ENCODE assay signal across 8 mouse cellular contexts in genomic region chr6:83115011-83115671, GRCm38 (mm10). TPM values are rescaled to one million over a fixed set of nuclear protein-coding genes. Genes with fewer than 3 reads are reported as not detected.
DNase-seq lines count a peak whose midpoint lies in the region; ATAC-seq and TF ChIP-seq lines count a peak whose summit lies in the region.

Gene Mogs (plus strand): TSS chr6:83115496.

- no peak for TF ChIP-seq EP300 in liver, embryonic 14.5 days (IDR thresholded peaks at IDR 0.05; ENCODE audit: low read depth)

- peak within 1 kb of the TSS; percentile 85 for H3K9ac ChIP-seq in forebrain, embryonic 11.5 days (ENCODE audit: low read length)
- peak within 1 kb of the TSS; percentile 83 for H3K9ac ChIP-seq in heart, embryonic 15.5 days
- peak within 1 kb of the TSS; percentile 72 for H3K9ac ChIP-seq in liver, embryonic 14.5 days (replicated peaks)
- peak within 1 kb of the TSS; percentile 66 for H3K9ac ChIP-seq in stomach, embryonic 15.5 days

- ATAC-seq in forebrain, embryonic 11.5 days (replicated peaks; ENCODE audit: low FRiP score), result peak; percentile 89
- ATAC-seq in heart, embryonic 15.5 days (replicated peaks; ENCODE audit: insufficient number of reproducible peaks, insufficient read depth, low FRiP score, low read depth), result peak; percentile 91
- ATAC-seq in liver, embryonic 14.5 days (ENCODE audit: insufficient read depth), result peak; percentile 90
- ATAC-seq in stomach, embryonic 15.5 days (ENCODE audit: insufficient read depth, low FRiP score, low read depth), result peak; percentile 90

- H3K27ac ChIP-seq in forebrain, embryonic 11.5 days (ENCODE audit: low read depth, low read length), result peak within 1 kb of the TSS; percentile 44
- peak within 1 kb of the TSS; percentile 78 for H3K27ac ChIP-seq in heart, embryonic 15.5 days
- peak within 1 kb of the TSS; percentile 72 for H3K27ac ChIP-seq in liver, embryonic 14.5 days
- H3K27ac ChIP-seq in stomach, embryonic 15.5 days, result peak within 1 kb of the TSS; percentile 86

- peak within 1 kb of the TSS; percentile 87 for H3K4me3 ChIP-seq in forebrain, embryonic 11.5 days (ENCODE audit: low read depth, low read length)
- peak within 1 kb of the TSS; percentile 84 for H3K4me3 ChIP-seq in heart, embryonic 15.5 days
- H3K4me3 ChIP-seq in liver, embryonic 14.5 days (ENCODE audit: insufficient read depth in 1 of 2, low read depth in 2 of 2, low read length in 2 of 2), result peak within 1 kb of the TSS; percentile 82 to 84
- H3K4me3 ChIP-seq in stomach, embryonic 15.5 days (replicated peaks), result peak within 1 kb of the TSS; percentile 68

- no peaks in the 10 kb centered on the region for H3K9me3 ChIP-seq in forebrain, embryonic 11.5 days (ENCODE audit: control insufficient read depth, low read length)
- H3K9me3 ChIP-seq in heart, embryonic 15.5 days (replicated peaks), result no peaks in the 10 kb centered on the region
- no peaks in the 10 kb centered on the region for H3K9me3 ChIP-seq in liver, embryonic 14.5 days (ENCODE audit: control insufficient read depth, low read length)
- no peaks in the 10 kb centered on the region for H3K9me3 ChIP-seq in stomach, embryonic 15.5 days

- H3K27me3 ChIP-seq in forebrain, embryonic 11.5 days (ENCODE audit: control insufficient read depth, insufficient read depth, low read length), result no peaks in the 10 kb centered on the region
- no peaks in the 10 kb centered on the region for H3K27me3 ChIP-seq in heart, embryonic 15.5 days
- no peaks in the 10 kb centered on the region for H3K27me3 ChIP-seq in liver, embryonic 14.5 days (ENCODE audit: control insufficient read depth, insufficient read depth, low read length)
- H3K27me3 ChIP-seq in stomach, embryonic 15.5 days (replicated peaks), result no peaks in the 10 kb centered on the region

- peaks cover 10% of the 10 kb centered on the region; the same call in 1 of the 2 replicates for H3K4me1 ChIP-seq in forebrain, embryonic 11.5 days (replicated peaks; ENCODE audit: control insufficient read depth, insufficient read depth, low read length)
- peaks cover 43% of the 10 kb centered on the region for H3K4me1 ChIP-seq in heart, embryonic 15.5 days (replicated peaks)
- H3K4me1 ChIP-seq in liver, embryonic 14.5 days (replicated peaks; ENCODE audit: control insufficient read depth in 2 of 2, insufficient read depth in 2 of 2, low read length in 1 of 2), result peaks cover 17 to 24% of the 10 kb centered on the region in 2 experiments
- peaks cover 34% of the 10 kb centered on the region for H3K4me1 ChIP-seq in stomach, embryonic 15.5 days

- H3K4me2 ChIP-seq in forebrain, embryonic 11.5 days (ENCODE audit: low read depth, low read length, severe bottlenecking), result peak within 1 kb of the TSS; percentile 96
- peak within 1 kb of the TSS; percentile 94 for H3K4me2 ChIP-seq in heart, embryonic 15.5 days
- peak within 1 kb of the TSS; percentile 95 for H3K4me2 ChIP-seq in liver, embryonic 14.5 days (ENCODE audit: low read depth)
- H3K4me2 ChIP-seq in stomach, embryonic 15.5 days, result peak within 1 kb of the TSS; percentile 88

- peak; percentile 41 for TF ChIP-seq CTCF in liver, embryonic 14.5 days (IDR thresholded peaks at IDR 0.05; ENCODE audit: low read depth)

- H3K36me3 ChIP-seq in forebrain, embryonic 11.5 days (ENCODE audit: control insufficient read depth, insufficient read depth, low read length), result no peaks in the 10 kb centered on the region; the same call in none of the 2 replicates
- peaks cover 15% of the 10 kb centered on the region; the same call in 1 of the 2 replicates for H3K36me3 ChIP-seq in heart, embryonic 15.5 days
- peaks cover 7% of the 10 kb centered on the region for H3K36me3 ChIP-seq in liver, embryonic 14.5 days (replicated peaks; ENCODE audit: control insufficient read depth, insufficient read depth, low read depth)
- peaks cover 18% of the 10 kb centered on the region for H3K36me3 ChIP-seq in stomach, embryonic 15.5 days

- 1% methylated on average over 56 of the region's 58 CpGs for WGBS in forebrain, embryonic 11.5 days
- WGBS in heart, embryonic 15.5 days, result under 1% methylated on average over 46 of the region's 58 CpGs
- under 1% methylated on average over 53 of the region's 58 CpGs for WGBS in liver, embryonic 14.5 days (ENCODE audit: insufficient replicate concordance)
- WGBS in stomach, embryonic 15.5 days, result under 1% methylated on average over 55 of the region's 58 CpGs

- peak; percentile 77 to 79 for DNase-seq in CD8-positive naive resting alpha-beta T cell, adult 2 months (ENCODE audit: low read depth in 2 of 2, low spot score in 2 of 2)
- DNase-seq in c-Kit-positive CD71-positive TER-119-negative erythroid progenitor cells, embryonic 14.5 days (ENCODE audit: low read depth), result peak; percentile 84
- DNase-seq in forebrain, embryonic 11.5 days (ENCODE audit: low spot score), result peak; percentile 95
- peak; percentile 96 to 97 for DNase-seq in kidney, postnatal 25 days
- DNase-seq in liver, embryonic 14.5 days (ENCODE audit: low read depth in 3 of 3, low spot score in 3 of 3), result peak; percentile 80 to 84 (median 81)
- DNase-seq in neural tube, embryonic 10.5 days (ENCODE audit: extremely low spot score, low spot score), result peak; percentile 96

RNA-seq across cellular contexts. Expression of gene Mogs, which starts in this region (rescaled TPM):
- 37.1 and 39.0 TPM in 2 replicates for polyA plus RNA-seq in forebrain, embryonic 11.5 days (2014; fragmentation: Nextera tagmentation; extraction: Ambion mirVana)
- polyA plus RNA-seq in heart, embryonic 15.5 days (2015; fragmentation: Nextera tagmentation; extraction: Ambion mirVana), result 17.6 and 27.8 TPM in 2 replicates
- polyA plus RNA-seq in liver, embryonic 14.5 days (2012; rRNA removed), result 33.9 and 36.9 TPM in 2 replicates
- polyA plus RNA-seq in liver, embryonic 14.5 days (2014; fragmentation: Nextera tagmentation; extraction: Ambion mirVana), result 28.2 and 32.4 TPM in 2 replicates
- 53.6 and 58.0 TPM in 2 replicates for polyA plus RNA-seq in stomach, embryonic 15.5 days (2015; fragmentation: Nextera tagmentation; extraction: Ambion mirVana)

Comparison
In these comparisons a context has a peak if more than half of its experiments do, and no peak if none do; other contexts are left out.
1. Peak in every context shown above with its lines: DNase-seq, ATAC-seq, H3K4me3 ChIP-seq and H3K27ac ChIP-seq.